Mouse (Mus musculus): ENCODE results near the gene Ube2t. TPM values are rescaled to one million over a fixed set of nuclear protein-coding genes. Genes with fewer than 3 reads are reported as not detected.

Ube2t gene
- polyA plus RNA-seq, 1 experiment, result 2.3 TPM

GRCm38 (mm10) chr1:135020281-135020940, 58.0 kb downstream of the Ube2t start:
- Histone ChIP-seq H3K27ac (ENCODE audit: insufficient read depth, low read length) (no peak overlapping the region), H3K4me3 (ENCODE audit: insufficient read depth, low read length) (no peak overlapping the region)

GRCm38 (mm10) chr1:135020970-135021369, 58.6 kb downstream of the Ube2t start:
- no peak overlapping the region for H3K4me3 ChIP-seq (ENCODE audit: insufficient read depth, low read length)
- TF ChIP-seq CTCF (IDR thresholded peaks at IDR 0.05; ENCODE audit: extremely low read depth, insufficient read depth, low read length), result no peak
- no peak for TF ChIP-seq POLR2A (IDR thresholded peaks at IDR 0.05; ENCODE audit: extremely low read depth, insufficient read depth, low read length)
- no peak overlapping the region for H3K27ac ChIP-seq (ENCODE audit: insufficient read depth, low read length)
- H3K4me1 ChIP-seq (ENCODE audit: control insufficient read depth, insufficient read depth, low read length), result peaks cover 4% of the 10 kb centered on the region

More at GRCm38 (mm10) chr1:135020281-135020940, 58.0 kb downstream of the Ube2t start:
- peaks cover 4% of the 10 kb centered on the region for H3K4me1 ChIP-seq (ENCODE audit: control insufficient read depth, insufficient read depth, low read length)
- TF ChIP-seq CTCF (IDR thresholded peaks at IDR 0.05; ENCODE audit: extremely low read depth, insufficient read depth, low read length), result no peak
- TF ChIP-seq POLR2A (IDR thresholded peaks at IDR 0.05; ENCODE audit: extremely low read depth, insufficient read depth, low read length), result no peak

- TF ChIP-seq POLR2A (IDR thresholded peaks at IDR 0.05; ENCODE audit: extremely low read depth, insufficient read depth, low read length), result no peak
- no peak for TF ChIP-seq CTCF (IDR thresholded peaks at IDR 0.05; ENCODE audit: extremely low read depth, insufficient read depth, low read length)
Observed at GRCm38 (mm10) chr1:135021936-135022335, 59.6 kb downstream of the Ube2t start.

GRCm38 (mm10) chr1:135023583-135023982, 61.2 kb downstream of the Ube2t start:
- Histone ChIP-seq H3K4me3 (ENCODE audit: insufficient read depth, low read length) (no peak overlapping the region), H3K27ac (ENCODE audit: insufficient read depth, low read length) (no peak overlapping the region), H3K4me1 (ENCODE audit: control insufficient read depth, insufficient read depth, low read length) (peaks cover 3% of the 10 kb centered on the region)
- TF ChIP-seq CTCF (IDR thresholded peaks at IDR 0.05; ENCODE audit: extremely low read depth, insufficient read depth, low read length) (0 out of 2 replicates have a peak, but pooled peaks have one; percentile 12), POLR2A (IDR thresholded peaks at IDR 0.05; ENCODE audit: extremely low read depth, insufficient read depth, low read length) (no peak)

More at GRCm38 (mm10) chr1:135021936-135022335, 59.6 kb downstream of the Ube2t start:
- Histone ChIP-seq H3K4me3 (ENCODE audit: insufficient read depth, low read length) (no peak overlapping the region), H3K4me1 (ENCODE audit: control insufficient read depth, insufficient read depth, low read length) (peaks cover 4% of the 10 kb centered on the region), H3K27ac (ENCODE audit: insufficient read depth, low read length) (no peak overlapping the region)

Other genes starting within 250 kb of the Ube2t start
- gene Ppp1r12b, start 6.6 kb upstream of the Ube2t start, polyA plus RNA-seq (2012; rRNA removed), result 31.5 and 32.8 TPM in 2 replicates
- gene Lgr6, start 142.7 kb downstream of the Ube2t start, polyA plus RNA-seq (2012; rRNA removed), result 1.5 and 1.6 TPM in 2 replicates
- gene Ptpn7, start 170.1 kb downstream of the Ube2t start, polyA plus RNA-seq (2012; rRNA removed), result 0.08 and 0.86 TPM in 2 replicates
- gene Arl8a, start 184.3 kb downstream of the Ube2t start, polyA plus RNA-seq (2012; rRNA removed), result 354 and 358 TPM in 2 replicates
- gene Gpr37l1, start 205.1 kb downstream of the Ube2t start, polyA plus RNA-seq (2012; rRNA removed), result 324 and 331 TPM in 2 replicates

All from cortical plate, adult 2 months (tissue).